Mouse (Mus musculus) cerebellum, adult 11-12 months (tissue): ENCODE data around the gene Ak5.

ENCODE experiments used
- DNase-seq: peaks from one replicate; pipeline ENCODE4 v3.0.0; 2022

The Ak5 gene

DNA sequence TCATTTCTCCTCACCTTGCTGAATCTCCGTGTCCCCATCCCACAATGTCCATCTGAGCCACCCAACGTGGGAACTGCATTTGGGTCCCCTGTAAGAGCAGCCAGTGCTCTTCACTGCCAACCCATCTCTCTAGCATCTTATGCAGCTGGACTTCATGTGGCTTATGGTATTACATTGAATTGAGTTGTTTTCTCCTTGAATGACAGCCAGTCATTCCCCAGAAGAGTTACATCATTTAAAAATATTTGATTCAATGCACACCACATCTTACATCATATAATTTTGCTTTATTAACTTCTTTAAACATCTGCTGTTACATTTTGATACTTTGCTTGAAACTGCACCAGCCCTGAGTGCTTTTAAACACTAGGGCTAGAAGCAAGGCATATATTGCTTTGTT lies 106.5 kb downstream of the Ak5 start:
- no peak for DNase-seq

DNA sequence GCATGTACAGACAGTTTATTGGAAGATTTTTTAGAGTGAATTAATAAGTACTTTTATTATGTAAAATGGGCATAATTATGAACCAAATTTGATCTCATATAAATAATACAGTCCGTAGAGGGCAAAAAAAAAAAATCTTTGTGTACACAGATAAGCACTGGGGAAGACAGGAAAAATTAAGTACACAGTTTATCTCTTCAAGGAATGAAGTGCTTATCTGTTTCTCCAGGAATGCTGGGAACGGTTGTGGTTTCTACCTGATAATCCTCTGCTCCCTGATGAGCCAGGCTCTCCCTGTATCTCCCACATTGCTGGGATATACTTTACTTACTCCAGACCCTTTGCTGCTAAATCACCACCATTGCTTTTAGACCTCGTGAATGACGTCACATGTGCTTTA lies 108.9 kb downstream of the Ak5 start:
- no peak for DNase-seq

DNA sequence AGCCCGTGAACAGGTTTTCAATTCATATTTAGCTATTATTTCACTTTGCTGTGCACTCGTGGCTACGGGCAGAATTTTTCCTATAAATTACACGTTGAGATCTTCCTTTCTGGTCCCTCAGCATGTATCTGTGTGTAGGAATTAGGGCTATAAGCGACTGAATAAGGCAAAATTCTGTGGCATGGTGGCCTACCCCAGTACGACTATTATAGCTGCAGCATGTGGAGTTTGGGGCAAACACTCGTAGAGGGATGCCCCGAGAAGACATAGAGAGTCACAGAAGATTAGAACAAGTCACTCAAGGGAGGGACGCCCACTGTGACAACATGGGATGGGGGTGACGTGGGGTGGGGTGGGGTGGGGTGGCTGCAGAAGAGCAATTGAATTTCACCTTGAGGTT lies 110.1 kb downstream of the Ak5 start:
- DNase-seq: no peak

DNA sequence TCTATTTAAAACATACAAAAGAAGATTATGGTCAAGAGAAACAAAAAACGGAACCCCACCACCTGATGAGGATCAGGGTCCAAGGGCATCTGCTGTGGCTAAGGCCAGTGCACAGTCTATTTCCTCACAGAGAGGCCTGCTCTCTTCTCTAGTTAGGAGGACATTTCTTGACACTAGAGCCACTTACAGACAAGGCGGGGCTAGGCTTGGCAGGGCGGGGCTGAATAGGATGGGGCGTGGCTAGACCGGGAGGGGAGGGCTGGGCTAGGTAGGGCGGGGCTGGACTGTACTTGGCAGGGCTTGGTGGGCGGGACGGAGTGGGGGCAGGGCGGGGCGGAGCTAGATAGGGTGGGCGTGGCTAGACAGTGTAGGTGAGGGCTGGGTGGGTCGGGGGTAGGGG lies 110.5 kb downstream of the Ak5 start:
- DNase-seq: no peak

DNA sequence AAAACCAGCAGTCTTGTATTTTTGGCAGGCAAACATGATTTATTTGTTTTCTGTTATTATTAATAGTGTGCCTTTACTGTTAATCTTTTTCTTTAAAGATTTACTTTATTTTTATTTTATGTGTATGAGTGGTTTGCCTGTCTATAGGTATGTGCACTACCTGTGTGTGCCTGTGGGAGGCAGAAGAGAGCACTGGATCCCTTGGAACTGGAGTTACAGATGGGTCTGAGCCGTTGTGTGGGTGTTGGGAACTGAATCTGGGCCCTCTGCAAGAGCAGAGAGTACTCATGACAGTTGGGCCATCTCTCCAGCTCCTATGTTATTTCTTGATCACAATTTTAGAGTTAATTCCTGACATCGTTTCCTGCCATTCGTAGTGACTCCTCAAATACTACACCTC lies 111.2 kb downstream of the Ak5 start:
- DNase-seq: no peak

DNA sequence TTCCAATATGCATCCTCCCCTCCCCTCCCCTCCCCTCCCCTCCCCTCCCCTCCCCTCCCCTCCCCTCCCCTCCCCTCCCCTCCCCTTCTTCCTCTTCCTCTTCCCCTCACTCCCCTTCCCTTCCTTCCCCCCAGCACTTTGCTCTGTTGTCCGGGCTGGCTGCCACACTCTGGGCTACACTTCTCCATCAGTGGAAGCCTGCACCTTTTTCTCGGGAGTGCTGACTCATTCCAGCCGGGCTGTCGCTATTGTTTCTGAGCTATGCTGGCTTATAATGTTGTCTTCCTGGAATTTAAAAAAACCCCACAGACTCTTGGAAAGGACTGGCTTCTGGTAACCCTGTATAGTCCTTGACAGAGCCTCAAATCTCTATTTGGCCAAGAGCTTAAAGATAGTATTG lies 111.7 kb downstream of the Ak5 start:
- DNase-seq: no peak

DNA sequence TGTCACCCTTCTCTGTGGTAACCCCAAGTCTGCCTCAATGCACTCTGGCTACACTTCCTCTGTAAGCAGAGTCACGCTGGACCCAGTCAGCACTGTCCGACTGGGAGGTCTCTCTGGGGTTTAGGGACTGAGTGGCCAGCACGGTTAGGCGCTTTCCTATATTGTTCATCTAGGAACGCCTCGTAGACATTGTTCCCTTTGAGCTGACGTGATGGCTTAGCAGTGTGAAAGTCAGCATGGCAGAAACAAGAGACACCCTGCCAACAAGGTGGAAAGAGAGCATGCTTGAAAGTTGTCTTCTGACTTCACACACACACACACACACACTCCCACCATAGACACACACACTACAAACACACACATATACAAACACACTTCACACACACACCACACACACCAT lies 112.9 kb downstream of the Ak5 start:
- no peak for DNase-seq

DNA sequence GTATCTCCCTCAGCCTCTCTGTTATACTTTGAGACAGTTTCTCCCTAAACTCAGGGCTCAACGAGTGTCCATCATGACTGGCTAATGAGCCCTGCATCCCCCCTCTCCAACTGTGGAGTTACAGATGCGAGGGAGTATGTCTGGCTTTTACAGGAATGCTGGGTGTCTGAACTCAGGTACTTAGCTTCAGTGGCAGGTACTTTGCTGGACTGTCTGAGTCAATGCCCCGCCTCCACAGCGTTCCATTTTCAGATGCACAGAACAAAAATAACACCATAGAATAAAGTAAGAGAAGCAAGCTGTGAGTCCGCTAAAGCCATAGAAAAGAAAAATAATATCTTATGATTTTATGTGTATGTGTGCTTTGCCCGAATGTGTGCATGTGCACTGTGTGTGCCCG lies 113.8 kb downstream of the Ak5 start:
- DNase-seq: no peak

DNA sequence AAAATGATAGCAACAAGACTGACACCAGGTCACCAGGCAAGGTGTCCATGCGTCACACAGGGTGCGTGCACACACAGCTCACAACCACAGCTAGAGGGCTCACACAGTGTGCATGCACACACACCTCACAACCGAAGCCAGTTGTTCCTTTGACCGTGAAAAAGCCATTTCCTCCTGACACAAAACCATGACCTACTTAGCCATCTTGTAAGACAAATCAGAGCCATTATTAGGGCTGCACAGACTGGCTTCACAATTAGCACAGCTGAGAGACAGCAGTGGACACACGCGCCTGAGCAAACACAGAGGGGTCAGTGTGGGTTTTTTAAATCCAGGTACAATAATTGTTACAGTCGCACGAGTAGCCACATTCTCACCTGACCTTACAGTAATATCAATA lies 115.5 kb downstream of the Ak5 start:
- no peak for DNase-seq

DNA sequence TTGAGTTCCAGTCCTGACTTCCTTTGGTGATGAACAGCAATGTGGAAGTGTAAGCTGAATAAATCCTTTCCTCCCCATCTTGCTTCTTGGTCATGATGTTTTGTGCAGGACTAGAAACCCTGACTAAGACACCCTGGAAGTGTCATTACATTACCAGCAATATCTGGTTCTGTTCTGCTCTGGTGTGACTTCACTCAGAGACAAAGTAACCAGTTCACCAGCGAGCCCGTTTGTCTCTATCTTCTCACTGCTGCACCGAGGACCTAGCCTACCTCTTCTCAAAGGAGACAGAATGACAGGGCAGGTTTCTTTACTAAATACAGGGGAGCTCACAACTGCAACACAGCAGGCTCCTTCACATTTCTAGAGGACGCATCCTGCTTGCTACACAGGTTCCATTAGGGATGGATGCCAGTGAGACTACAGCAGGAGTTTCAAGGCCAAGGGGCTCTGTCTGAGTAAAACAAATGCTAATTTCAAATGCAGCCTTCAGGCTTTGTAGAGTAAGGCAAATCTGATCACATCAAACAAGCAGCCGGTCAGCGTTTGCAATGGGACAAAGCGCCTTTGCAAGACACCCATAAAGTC lies 117.5 kb downstream of the Ak5 start:
- DNase-seq: no peak

DNA sequence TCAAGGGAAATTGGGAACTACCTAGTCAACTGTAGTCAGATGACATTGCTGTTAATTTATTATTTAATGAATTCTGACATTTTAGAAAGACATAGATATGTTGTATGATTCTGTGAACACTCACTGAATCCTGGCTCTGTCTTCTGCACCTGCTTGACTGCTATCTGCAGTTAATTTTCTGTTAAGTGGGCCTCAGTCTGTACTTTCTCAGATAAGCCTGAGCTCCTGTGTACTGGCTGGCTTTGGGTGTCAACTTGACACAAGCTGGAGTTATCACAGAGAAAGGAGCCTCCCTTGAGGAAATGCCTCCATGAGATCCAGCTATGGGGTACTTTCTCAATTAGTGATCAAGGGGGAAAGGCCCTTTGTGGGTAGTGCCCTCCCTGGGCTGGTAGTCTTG lies 118.1 kb downstream of the Ak5 start:
- DNase-seq: no peak

DNA sequence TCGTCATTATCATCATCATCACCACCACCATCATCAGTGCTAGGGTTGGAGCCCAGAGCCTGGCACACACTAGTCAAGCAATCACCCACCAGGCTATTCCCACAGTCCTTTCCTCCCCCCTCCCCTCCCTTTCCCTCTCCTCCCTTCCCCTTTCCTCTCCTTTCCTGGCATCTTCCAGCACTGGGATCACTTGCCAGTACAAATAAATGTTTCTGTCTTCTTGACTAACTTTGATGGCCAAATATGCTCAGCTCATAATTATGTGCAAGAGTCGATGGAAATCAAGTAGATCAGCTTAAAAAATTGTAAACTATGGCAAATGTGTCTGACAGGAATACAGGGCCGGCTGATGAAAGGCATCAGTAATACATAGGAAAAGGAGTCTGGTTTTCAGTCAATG lies 123.2 kb downstream of the Ak5 start:
- no peak for DNase-seq

DNA sequence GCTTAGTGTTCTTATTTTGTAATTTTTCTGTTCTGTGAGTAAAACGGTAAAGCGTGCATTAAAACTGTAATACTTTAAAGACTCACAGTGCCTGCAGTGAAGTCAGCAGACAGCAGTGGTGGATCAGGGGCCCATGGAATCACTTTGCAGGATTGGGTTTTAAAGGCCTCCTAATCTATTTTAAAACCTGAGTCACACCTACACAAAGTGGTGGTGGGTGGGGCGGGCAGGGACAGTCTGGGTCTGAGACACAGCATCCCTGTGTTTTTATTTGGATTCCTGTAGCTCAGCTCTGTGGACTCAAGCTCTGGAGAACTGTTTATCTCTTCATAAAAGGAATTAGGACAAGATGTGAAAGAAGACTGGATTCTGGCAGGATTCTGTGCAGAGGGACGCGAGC lies 125.9 kb downstream of the Ak5 start:
- DNase-seq: no peak

DNA sequence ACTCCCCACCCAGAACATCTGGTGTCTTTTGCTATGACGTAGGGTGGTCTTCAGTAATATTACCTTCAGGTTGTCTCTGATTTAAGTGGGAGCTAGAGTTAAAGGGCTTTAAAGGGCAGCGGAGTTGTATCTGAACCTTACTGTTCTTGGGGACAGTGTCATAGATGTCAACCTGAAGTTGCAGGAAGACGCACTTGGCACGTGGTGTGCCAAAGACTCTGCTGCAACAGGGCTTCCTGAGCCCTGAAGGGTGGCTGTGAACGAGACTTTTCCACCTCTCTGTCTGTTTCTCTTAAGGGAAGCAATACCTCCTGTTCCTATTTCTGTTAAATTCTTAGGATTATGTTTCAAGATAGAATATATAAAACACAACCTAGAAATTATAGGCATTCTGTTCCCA lies 137.8 kb downstream of the Ak5 start:
- DNase-seq: no peak

DNA sequence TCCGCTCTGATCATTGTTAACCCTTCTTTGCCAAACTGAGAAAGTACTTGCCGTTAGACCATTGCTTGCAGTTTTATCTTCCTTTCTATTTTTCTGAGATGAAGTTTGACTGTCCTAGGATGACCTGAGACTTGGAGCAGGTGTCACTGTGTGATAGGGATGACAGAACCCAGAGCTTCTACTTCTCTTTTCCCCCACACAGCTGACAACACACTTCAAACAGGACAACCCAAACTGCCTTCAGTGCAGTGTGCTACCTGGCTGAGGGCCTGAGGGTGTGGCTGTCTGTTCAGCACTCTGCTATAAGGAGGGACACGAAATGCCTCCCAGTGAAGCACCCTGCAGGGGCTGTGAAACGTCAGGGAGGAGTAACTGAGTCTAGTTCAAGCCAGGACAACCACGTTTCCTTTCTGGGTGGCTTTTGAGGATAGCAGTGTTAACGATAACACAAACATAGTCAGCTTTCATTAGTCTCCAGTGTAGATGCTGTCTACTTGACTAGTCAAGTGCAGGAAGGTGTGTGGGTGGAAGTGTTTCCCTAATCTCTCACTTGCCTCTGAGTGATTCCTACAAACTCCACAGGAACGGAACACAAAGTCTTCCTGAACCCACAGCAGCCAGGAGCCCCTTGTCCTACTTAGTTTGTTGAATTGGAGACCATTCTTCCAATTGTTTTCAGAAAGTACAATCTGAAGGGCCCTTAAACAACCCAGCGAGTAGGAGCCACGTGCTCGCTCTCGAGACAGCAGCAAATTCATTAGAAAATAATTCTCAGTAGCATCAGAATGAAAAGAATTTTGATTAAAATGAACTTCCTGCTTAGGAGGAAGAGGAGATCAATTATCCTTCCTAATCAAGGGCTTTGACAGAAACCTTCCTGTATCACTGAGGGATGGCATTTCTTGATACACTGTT lies 138.8 kb downstream of the Ak5 start:
- no peak for DNase-seq

DNA sequence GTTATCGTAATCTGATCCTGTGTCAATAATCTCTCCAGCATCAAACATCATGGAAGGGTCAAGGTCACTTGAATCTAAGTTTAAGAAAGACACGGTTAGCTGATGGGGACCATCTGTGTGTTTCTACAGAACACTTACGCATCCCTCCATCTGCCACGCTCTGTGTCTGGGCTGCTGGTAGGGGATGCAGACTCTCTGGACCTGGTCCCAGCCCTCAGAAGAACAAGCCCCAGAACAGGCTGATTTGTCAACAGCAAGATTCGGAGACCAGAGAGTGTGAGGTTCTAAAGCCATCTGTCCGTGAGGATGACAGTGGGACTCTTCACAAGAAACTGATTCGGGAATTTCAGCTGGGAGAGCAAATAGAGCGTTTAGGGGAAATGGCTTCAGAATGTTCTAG lies 141.4 kb downstream of the Ak5 start:
- no peak for DNase-seq

DNA sequence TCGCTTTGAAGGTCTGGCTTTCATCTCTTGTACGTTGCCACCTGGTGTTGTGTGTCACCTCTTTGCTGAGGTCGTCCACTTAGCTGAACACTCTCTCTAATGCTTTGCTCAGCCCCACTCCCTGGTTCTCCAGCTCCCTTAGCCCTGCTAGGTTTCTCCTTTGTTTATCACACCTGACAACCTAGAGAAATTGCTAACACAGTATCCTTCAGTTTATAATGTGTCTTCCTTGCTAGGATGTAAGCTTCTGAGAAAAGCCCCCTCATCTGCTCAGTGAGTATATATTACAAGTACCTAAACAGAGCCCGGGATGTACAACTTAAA lies 144.9 kb downstream of the Ak5 start:
- DNase-seq: no peak

DNA sequence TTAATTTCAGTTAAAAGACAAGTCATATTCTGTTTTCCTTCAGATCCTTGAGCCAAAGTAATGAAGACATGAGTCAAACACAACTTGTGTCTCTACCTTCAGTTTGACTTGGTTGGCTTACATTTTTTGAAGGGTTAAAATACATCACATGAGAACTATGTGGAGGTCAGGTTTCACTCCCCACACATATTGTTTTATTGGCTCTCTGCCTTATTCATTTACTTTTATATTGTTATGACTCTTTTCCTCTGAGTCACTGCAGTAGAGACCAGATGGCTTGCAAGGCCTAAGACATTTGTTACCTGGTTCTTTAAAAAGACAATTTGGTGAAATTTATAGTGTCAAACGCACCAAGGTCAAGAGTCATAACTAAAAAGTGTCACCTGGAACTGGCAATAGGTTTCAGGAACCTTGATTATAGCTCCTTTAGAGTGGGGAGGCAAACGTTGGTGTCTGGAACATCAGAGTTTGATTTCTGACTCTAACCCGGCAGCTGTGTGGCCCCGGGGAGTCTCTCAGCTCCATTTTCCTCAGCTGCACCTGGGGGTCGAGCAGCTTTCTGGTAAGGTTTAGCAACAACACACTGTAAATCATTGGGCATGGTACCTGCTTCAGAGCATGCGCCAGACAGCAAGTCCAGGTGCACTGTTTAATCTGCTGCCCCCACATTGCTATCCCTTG lies 145.4 kb downstream of the Ak5 start:
- DNase-seq: no peak

DNA sequence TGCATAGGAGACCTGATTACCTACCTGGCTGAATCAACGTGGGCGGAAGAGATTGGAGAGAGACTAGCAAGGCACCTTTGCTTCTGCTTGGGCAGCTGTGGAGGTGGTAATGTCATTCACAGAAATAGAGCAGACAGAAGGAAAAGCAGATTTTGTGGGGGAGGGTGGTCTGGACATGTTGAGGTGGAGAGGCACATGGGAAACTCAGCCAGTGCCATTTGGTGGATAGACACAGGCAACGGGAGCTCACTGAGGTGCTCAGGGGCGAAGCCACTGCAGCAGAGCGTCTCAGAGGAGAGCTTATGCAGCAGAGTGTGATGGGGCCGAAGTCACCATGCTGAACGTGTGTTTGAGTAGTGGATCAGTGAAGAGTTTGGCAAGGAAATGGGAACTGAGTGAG lies 147.1 kb downstream of the Ak5 start:
- no peak for DNase-seq

DNA sequence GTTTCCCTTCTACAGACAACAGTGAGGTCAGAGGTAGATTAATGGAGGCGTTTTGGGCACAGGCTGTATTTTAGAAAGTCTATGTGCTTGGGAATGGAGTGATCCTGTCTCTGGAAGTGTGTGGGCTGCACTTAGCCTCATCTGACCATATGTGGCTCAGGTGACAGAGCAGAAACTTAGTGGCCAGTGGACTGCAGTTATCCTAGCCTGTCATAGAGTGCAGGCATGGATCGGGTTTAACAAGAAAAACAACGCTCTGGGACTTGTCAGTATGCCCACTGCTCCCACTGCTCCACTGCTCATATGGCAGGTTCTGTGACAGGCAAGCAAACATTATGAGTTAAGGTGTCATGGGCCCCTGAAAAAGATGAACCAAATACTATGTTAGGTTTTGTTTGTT lies 148.1 kb downstream of the Ak5 start:
- no peak for DNase-seq

DNA sequence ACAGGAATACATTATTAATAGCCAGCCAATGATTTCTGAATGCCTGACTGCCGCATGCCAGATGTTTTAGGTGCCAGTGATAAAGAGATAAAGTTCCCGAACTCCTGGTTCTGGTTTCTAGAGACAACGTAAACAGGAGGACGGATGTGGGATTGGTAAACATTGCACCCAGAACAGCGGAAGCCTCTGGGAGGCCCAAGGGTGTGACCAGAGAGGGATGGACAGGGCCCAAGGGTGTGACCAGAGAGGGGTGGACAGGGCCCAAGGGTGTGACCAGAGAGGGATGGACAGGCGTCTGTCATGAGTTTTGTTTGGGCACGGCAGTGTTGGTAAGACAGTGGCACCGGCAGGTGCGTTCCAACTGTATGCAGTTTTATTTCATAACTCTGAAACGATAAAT lies 148.6 kb downstream of the Ak5 start:
- DNase-seq: no peak

DNA sequence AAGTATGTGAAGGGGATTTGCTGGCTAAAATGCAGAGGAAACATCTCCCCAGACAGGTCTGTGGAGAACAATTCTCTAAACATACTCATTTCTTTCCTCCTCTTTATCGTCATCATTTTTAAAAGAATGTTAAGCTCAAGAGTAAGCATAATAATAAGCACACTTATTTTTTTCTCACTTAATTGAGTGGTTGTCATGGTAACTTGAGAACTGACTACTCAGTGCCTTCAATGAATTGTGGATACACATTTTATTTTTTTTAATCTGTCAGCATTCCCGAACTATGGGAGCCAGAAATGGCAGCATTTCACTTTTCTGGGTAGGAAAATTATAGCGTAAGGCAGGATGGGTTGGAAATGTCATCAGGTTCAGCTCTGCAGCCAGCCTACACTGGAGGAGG lies 151.6 kb downstream of the Ak5 start:
- DNase-seq: no peak

DNA sequence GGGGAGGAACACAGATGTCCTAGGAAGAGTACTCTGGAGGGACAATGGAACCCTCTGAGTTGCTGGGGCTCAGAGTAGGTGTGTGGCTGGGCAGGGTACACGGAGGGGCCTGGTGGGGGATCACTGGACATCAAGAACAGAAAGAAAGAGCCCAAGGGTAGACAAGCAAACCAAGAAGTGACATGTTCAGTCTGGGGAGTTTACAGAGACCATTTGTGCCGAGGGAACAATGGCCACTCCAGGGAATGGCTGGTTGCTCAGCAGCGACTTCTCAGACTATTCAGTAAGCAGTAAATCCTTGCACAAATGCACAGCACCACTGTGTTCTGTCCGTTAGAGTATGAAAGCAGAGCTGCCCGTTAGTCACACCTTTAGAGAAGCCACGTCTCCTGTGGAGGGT lies 152.2 kb downstream of the Ak5 start:
- DNase-seq: no peak

DNA sequence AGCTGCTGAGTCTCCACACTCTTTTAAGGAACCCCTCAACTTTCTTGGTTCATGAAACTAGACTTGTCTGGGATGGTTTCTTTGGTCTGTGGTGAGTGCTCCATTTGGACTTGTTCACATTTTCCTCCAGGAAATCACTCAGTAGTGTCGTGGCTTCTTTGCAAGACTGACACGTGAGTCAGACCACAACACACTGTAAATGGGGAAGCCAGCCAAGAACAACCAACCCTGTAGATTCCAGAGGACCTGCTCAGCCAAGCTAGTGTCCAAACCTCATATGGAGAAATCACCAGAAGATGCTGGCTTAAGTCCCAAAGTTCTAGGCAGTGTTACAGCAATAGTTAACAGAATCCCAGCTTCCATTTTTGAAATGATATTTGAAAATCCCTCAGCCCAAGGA lies 155.6 kb downstream of the Ak5 start:
- DNase-seq: no peak

DNA sequence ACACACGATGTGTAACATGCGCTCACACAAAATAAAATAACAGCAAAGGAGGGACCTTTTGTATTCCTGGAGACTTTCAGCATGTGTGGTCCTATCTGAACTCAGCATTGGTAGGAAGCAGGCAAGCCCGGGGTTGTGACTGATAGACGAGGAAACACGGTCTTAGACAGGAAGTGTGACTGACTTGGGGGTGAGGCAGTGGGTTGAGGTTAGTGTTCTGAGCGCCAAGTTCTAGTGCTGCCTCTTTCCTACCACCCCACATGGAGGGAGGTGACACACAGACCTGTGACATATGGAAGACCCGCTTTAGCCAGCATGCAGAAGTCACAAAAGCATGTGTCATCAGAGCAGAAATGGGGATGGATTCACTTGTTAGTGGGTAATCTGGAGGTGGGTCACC lies 158.9 kb downstream of the Ak5 start:
- DNase-seq: no peak
